Mouse (Mus musculus) forebrain, embryonic 15.5 days (tissue): ENCODE results near the gene Lrtm1. TPM values are rescaled to one million over a fixed set of nuclear protein-coding genes. Genes with fewer than 3 reads are reported as not detected.

Experiments
- ATAC-seq: fragments of 200-750 bp; cut with Nextera tagmentation; replicated peaks from 2 replicates; pipeline ENCODE4 v1.8.0; 2017; ENCODE audit warnings: mild to moderate bottlenecking, moderate TSS enrichment, moderate library complexity
- H3K27ac ChIP-seq: fragments of 300-500 bp; sonication (generic); replicated peaks from 2 replicates; pipeline ENCODE4 v1.5.1; 2015; ENCODE audit warnings: mild to moderate bottlenecking, inconsistent platforms
- H3K27me3 ChIP-seq: fragments of 300-500 bp; sonication (generic); 2 replicates; pipeline ENCODE4 v1.6.1; 2015; ENCODE audit warnings: inconsistent platforms
- H3K36me3 ChIP-seq: fragments of 300-500 bp; sonication (generic); 2 replicates; pipeline ENCODE4 v1.6.1; 2015; ENCODE audit warnings: mild to moderate bottlenecking, inconsistent platforms
- H3K4me1 ChIP-seq: fragments of 300-500 bp; sonication (generic); 2 replicates; pipeline ENCODE4 v1.6.1; 2015; ENCODE audit warnings: inconsistent platforms
- H3K4me2 ChIP-seq: fragments of 300-500 bp; sonication (generic); replicated peaks from 2 replicates; pipeline ENCODE4 v1.6.1; 2015; ENCODE audit warnings: mild to moderate bottlenecking, inconsistent platforms
- H3K4me3 ChIP-seq: fragments of 300-500 bp; sonication (generic); 2 replicates; pipeline ENCODE4 v1.5.1; 2015; ENCODE audit warnings: mild to moderate bottlenecking, inconsistent platforms
- H3K9ac ChIP-seq: fragments of 300-500 bp; sonication (generic); replicated peaks from 2 replicates; pipeline ENCODE4 v1.6.1; 2015; ENCODE audit warnings: mild to moderate bottlenecking, inconsistent platforms
- H3K9me3 ChIP-seq: fragments of 300-500 bp; sonication (generic); 2 replicates; pipeline ENCODE4 v1.6.1; 2016; ENCODE audit warnings: inconsistent platforms
- WGBS: fragments of 180-500 bp; shearing (Covaris S2); methylation state at CpG from one replicate; pipeline ENCODE4 v1.1.7; 2015; ENCODE audit warnings: mixed read lengths; 5-methylcytosine and 5-hydroxymethylcytosine counted together
- polyA plus RNA-seq: library from polyadenylated mRNA; unstranded; fragments of >200 nt; fragmentation: Nextera tagmentation; extraction: Ambion mirVana; gene quantifications from 2 replicates; pipeline ENCODE4 v1.2.1, GENCODE M21; 2015

Gene Lrtm1
- polyA plus RNA-seq, 1 experiment from 2014 or later = 0.33 TPM

DNA sequence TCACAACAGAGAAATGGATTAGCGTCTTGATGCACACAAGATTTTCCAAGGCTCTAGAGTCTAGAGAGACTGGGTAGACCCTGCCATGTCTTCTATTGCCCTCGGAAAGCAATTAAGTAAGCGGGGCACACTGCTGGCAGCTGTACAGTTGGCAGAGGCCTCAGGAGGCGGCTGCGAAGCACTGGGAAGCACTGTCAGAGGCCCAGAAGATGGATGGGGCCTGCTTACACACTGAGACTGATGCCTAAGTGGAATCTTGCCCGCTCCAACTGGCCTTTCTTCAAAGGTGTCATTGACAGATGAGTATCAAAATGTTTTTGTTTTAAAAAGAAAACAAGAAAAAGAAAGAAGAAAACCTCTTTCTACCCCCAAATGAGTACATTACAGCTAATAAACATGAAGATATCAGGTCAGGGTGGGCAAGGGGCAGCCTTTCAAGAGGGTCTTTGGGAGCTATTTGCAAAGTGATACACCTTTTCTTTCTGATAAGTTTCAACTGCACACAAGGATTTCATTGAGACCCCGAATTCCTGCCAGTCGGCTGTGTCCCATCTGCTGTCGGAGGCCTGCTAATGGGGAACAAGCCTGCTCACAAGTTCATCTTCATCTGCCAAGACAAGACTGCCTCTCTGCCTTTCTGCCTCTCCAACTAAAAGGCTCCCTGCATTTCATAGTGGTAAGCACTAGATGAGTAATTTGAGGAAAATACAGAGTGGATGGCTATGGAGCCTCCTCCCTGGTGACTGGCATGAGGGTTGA is 22.8 kb downstream of the Lrtm1 start:
- no peak overlapping the region for H3K4me3 ChIP-seq
- 42% methylated on average over 9 of the region's 9 CpGs for WGBS
- ATAC-seq = peak; percentile 71; the same call in 1 of the 2 replicates
- H3K27ac ChIP-seq = peak overlapping the region; percentile 28
- H3K27me3 ChIP-seq = peaks cover 5% of the 10 kb centered on the region; the same call in 1 of the 2 replicates
- H3K36me3 ChIP-seq = no peaks in the 10 kb centered on the region
- H3K4me2 ChIP-seq = no peak overlapping the region
- no peak overlapping the region for H3K9ac ChIP-seq
- H3K4me1 ChIP-seq = peaks cover 11% of the 10 kb centered on the region
- H3K9me3 ChIP-seq = no peaks in the 10 kb centered on the region

DNA sequence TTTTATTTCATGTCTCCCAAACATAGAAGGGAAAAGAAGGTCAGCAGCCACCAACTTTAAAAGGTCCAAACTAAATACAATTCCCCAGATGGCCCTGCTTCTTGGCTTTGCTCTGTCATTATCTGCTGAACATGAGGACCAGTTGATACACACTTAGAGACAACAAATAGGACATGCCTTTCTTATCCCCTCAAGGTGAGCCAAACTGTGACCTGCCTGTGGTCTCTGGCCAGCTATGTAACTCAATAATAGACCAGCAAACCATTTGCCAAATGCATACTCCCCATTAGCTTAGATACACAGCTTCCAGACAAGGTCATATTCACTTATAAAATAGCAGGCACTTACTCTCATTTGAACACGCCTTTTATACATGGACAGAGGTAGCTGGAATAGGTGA is 23.5 kb downstream of the Lrtm1 start:
- 85% methylated on average over 1 of the region's 1 CpGs for WGBS
- H3K4me3 ChIP-seq = no peak overlapping the region
- peaks cover 5% of the 10 kb centered on the region; the same call in 1 of the 2 replicates for H3K27me3 ChIP-seq
- ATAC-seq = no peak
- no peak overlapping the region for H3K4me2 ChIP-seq
- no peak overlapping the region for H3K9ac ChIP-seq
- H3K9me3 ChIP-seq = no peaks in the 10 kb centered on the region
- peaks cover 11% of the 10 kb centered on the region for H3K4me1 ChIP-seq
- H3K27ac ChIP-seq = peak overlapping the region; percentile 28; the same call in 1 of the 2 replicates
- H3K36me3 ChIP-seq = no peaks in the 10 kb centered on the region

DNA sequence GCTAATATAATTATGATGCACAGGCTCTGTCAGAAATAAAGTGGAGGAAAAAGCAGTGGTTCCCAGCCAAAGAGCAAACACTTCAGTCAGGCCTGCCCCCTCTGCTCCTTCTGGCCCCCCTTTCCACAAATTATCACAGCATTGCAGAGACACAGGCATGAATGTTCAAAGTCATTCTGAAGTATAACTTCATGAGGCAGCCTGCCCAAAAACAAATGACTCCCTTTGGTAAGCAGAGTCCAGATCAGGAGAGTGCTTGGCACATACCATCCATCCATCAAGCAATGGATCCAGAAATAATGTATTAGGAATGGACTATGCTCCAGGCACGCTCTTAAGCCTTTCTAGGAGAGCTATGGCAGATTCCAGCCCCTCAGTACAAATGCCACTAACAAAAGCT is 24.3 kb downstream of the Lrtm1 start:
- Histone ChIP-seq H3K9me3 (no peaks in the 10 kb centered on the region), H3K4me2 (no peak overlapping the region), H3K27me3 (peaks cover 5% of the 10 kb centered on the region; the same call in 1 of the 2 replicates), H3K27ac (no peak overlapping the region), H3K4me1 (peaks cover 11% of the 10 kb centered on the region), H3K4me3 (no peak overlapping the region), H3K9ac (no peak overlapping the region), H3K36me3 (no peaks in the 10 kb centered on the region)
- ATAC-seq = no peak
- WGBS = 73% methylated on average over 1 of the region's 1 CpGs

DNA sequence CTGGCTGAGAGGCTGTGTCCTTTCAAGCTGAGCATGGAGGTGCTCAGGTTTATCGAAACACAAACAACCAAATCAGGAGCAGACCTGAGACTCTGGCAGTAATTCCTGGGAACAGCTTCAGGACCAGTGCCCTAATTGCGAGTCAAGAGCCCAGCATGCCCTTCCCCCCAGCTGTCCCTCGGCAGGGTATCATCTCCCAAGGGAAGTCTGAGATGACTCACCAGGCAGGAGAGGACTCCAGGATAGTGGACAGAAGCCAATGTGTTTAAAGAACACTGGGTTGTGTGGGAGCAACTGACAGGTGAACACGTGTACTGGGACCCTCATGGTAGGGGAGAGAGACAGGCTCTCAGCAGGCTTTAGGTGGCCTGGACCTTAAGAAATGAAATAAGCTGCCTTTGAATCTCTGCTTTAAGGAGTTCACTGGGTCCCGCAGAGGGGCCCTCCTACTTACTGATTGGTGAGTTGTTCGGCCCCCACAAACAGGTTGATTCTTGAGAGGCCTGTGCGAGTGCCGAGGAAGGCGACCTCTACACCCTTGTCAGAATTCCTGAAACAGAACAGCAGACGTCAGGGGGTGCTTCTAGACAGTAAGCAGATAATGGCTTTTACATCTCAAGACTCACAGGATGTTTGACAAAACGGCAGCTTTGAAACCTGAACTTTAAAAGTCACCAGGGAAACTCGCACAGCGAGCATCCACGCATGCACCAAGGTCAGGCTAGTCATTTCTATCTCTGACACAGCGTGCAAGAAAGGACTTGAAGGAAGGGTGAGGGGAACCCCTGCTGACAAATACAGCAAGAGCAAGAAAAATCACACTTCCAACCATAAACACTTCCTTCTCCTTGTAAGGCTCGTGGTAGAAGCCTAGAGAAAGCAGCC is 34.2 kb downstream of the Lrtm1 start:
- no peak for ATAC-seq
- Histone ChIP-seq H3K27ac (no peak overlapping the region), H3K9me3 (no peaks in the 10 kb centered on the region), H3K9ac (no peak overlapping the region), H3K27me3 (no peaks in the 10 kb centered on the region), H3K4me3 (no peak overlapping the region), H3K4me2 (no peak overlapping the region), H3K4me1 (no peaks in the 10 kb centered on the region), H3K36me3 (no peaks in the 10 kb centered on the region)
- WGBS = 75% methylated on average over 16 of the region's 16 CpGs

GRCm38 (mm10) chr14:29060679-29061078 is 42.7 kb downstream of the Lrtm1 start:
- Histone ChIP-seq H3K36me3 (no peaks in the 10 kb centered on the region), H3K4me1 (no peaks in the 10 kb centered on the region), H3K4me3 (no peak overlapping the region), H3K4me2 (no peak overlapping the region), H3K9ac (no peak overlapping the region), H3K9me3 (no peaks in the 10 kb centered on the region), H3K27ac (no peak overlapping the region), H3K27me3 (no peaks in the 10 kb centered on the region)
- no peak for ATAC-seq

DNA sequence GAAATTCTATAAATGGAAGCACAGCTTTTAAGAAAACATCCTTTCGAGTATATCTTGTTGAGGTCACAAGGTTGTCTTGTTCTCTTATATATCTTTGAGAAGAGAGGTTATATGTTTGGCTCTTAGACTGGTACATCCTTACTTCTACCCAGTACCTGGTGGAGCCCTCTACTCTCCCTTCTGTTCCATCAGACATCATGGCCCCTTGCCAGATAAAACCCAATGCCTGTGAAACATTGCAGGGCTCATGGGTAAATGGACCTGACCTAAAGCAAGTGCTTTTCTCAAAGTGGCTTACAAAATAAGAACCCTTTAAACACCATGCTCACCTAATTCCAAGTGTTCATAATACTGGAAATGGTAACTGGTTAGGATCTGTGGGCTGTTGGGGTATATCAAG is 43.5 kb downstream of the Lrtm1 start:
- Histone ChIP-seq H3K9me3 (no peaks in the 10 kb centered on the region), H3K4me2 (no peak overlapping the region), H3K4me1 (no peaks in the 10 kb centered on the region), H3K36me3 (no peaks in the 10 kb centered on the region), H3K4me3 (no peak overlapping the region), H3K27me3 (no peaks in the 10 kb centered on the region), H3K9ac (no peak overlapping the region), H3K27ac (no peak overlapping the region)
- no peak for ATAC-seq
- 82% methylated on average over 1 of the region's 1 CpGs for WGBS

GRCm38 (mm10) chr14:29062676-29063075 is 44.7 kb downstream of the Lrtm1 start:
- Histone ChIP-seq H3K4me2 (no peak overlapping the region), H3K4me3 (no peak overlapping the region), H3K4me1 (no peaks in the 10 kb centered on the region), H3K27ac (no peak overlapping the region), H3K9me3 (no peaks in the 10 kb centered on the region), H3K9ac (no peak overlapping the region), H3K27me3 (no peaks in the 10 kb centered on the region), H3K36me3 (no peaks in the 10 kb centered on the region)
- 87% methylated on average over 2 of the region's 2 CpGs for WGBS
- ATAC-seq = no peak

GRCm38 (mm10) chr14:29073747-29074146 is 55.7 kb downstream of the Lrtm1 start:
- no peaks in the 10 kb centered on the region for H3K27me3 ChIP-seq
- no peaks in the 10 kb centered on the region for H3K36me3 ChIP-seq
- no peak overlapping the region for H3K4me2 ChIP-seq
- H3K9ac ChIP-seq = no peak overlapping the region
- no peak; the same call in 1 of the 2 replicates for ATAC-seq
- WGBS = 81% methylated on average over 4 of the region's 4 CpGs
- no peak overlapping the region for H3K4me3 ChIP-seq
- H3K4me1 ChIP-seq = no peaks in the 10 kb centered on the region
- H3K27ac ChIP-seq = no peak overlapping the region
- H3K9me3 ChIP-seq = no peaks in the 10 kb centered on the region

DNA sequence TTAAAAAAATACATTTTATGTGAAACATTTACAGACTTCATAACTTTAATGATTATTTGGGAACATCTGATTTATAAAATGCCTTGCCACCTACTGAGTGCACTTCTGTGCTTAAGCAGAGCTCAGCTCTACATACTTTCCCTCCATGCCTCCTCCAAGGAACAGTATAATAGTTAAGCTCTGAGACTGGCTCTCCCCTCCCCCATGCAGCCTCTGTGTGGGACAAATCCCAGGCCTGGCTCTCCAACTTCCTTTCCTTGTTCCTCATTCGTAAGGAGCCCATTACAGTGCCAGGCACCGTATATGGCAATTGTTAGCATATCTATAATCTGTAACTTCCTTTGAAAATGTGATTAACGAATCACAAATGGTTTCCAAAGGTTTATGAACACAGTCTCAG is 59.4 kb downstream of the Lrtm1 start:
- Histone ChIP-seq H3K4me2 (no peak overlapping the region), H3K36me3 (no peaks in the 10 kb centered on the region), H3K4me1 (no peaks in the 10 kb centered on the region), H3K27ac (no peak overlapping the region), H3K27me3 (no peaks in the 10 kb centered on the region), H3K4me3 (no peak overlapping the region), H3K9me3 (no peaks in the 10 kb centered on the region), H3K9ac (no peak overlapping the region)
- ATAC-seq = no peak
- WGBS = 67% methylated on average over 3 of the region's 3 CpGs

DNA sequence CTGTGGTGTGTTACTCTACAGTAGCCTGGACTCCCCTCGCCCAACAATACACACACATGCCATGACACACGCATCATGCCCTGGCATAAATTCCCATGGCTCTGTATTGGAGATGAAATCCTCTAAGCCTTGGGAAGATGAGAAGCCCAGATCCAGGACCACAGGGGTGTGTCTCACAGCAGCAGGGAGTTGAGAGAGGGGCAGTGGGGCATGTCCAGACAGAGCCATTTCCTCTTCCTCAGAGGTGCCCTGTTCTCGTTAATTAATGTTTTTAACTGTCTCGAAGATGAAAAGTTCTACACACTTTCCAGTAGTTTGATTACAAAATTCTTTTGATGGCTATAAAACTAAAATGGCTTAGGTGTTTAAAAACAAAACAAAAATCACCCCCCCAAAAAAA is 62.2 kb downstream of the Lrtm1 start:
- Histone ChIP-seq H3K4me3 (no peak overlapping the region), H3K4me1 (no peaks in the 10 kb centered on the region), H3K9ac (no peak overlapping the region), H3K4me2 (no peak overlapping the region), H3K27me3 (no peaks in the 10 kb centered on the region), H3K27ac (no peak overlapping the region), H3K36me3 (no peaks in the 10 kb centered on the region), H3K9me3 (no peaks in the 10 kb centered on the region)
- no peak for ATAC-seq
- WGBS = 88% methylated on average over 4 of the region's 4 CpGs

DNA sequence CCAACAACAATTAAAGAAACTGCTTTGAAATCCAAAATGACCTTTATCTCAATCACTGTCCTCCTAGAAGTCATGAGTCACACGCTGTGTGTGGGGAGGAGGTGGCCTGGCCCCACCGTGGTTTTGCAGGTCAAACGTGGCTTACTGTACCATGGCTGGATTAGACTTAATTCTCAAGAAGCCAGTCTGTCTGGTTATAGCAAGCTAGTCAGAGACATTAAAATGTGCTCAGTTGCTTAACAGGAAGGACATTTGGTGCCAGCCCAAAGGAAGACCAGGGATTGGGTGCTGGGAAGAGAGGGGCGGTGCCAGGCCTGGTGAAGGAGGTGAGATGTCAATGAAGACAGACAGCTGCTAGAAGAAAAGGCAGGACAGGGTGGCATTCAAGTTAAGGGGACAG is 62.6 kb downstream of the Lrtm1 start:
- no peak for ATAC-seq

DNA sequence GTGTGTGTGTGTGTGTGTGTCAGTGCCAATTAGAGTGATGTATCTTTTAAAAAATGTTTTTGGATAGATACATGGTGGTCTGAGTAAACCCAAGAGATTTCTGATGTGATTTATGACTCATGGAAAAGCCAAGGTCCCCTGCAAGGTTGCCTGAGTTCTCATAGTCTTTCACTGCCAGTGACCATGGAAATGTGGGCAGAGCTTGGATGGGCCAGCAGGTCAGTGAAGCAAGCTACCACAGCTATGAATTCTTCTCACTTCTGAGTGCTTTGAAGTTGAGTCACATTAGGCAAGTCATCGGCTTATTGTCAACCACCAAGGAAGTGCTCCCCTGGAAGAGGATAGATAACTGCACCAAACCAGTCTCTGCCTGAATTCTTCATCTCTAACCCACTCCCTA is 64.2 kb downstream of the Lrtm1 start:
- ATAC-seq = no peak
- Histone ChIP-seq H3K27ac (no peak overlapping the region), H3K27me3 (no peaks in the 10 kb centered on the region), H3K4me2 (no peak overlapping the region), H3K9me3 (no peaks in the 10 kb centered on the region), H3K4me3 (no peak overlapping the region), H3K9ac (no peak overlapping the region), H3K4me1 (peaks cover 5% of the 10 kb centered on the region; the same call in 1 of the 2 replicates), H3K36me3 (no peaks in the 10 kb centered on the region)
- WGBS = 92% methylated on average over 1 of the region's 1 CpGs

More for the DNA sequence above, 62.6 kb downstream of the Lrtm1 start:
- Histone ChIP-seq H3K27ac (no peak overlapping the region), H3K4me2 (no peak overlapping the region), H3K4me1 (no peaks in the 10 kb centered on the region), H3K4me3 (no peak overlapping the region), H3K36me3 (no peaks in the 10 kb centered on the region), H3K9ac (no peak overlapping the region), H3K9me3 (no peaks in the 10 kb centered on the region), H3K27me3 (no peaks in the 10 kb centered on the region)
- 82% methylated on average over 4 of the region's 4 CpGs for WGBS
